Comparison of ENCODE assay signal across 15 mouse cellular contexts in genomic region chr15:100766826-100767225, GRCm38 (mm10).
"Had no signal": no experiment of that assay in that cellular context is flagged by ENCODE, and none has a peak within 500 bp of the region (broad histone marks: within the 10 kb centered on the region; RNA-seq: fewer than 3 reads in every experiment).

No protein-coding gene starts in this region.

- H3K27ac ChIP-seq: hindbrain, embryonic 15.5 days; limb, embryonic 10.5 days; liver, embryonic 15.5 days; midbrain, embryonic 10.5 days; midbrain, embryonic 15.5 days; neural tube, embryonic 13.5 days; stomach, embryonic 15.5 days had no signal

- ATAC-seq: inflammation-experienced regulatory T-cells, adult 6 months; intestine, postnatal 0 days; midbrain, embryonic 15.5 days had no signal

- H3K27me3 ChIP-seq: hindbrain, embryonic 15.5 days; midbrain, embryonic 15.5 days; neural tube, embryonic 13.5 days; stomach, embryonic 15.5 days had no signal

- H3K4me3 ChIP-seq: hindbrain, embryonic 15.5 days; limb, embryonic 10.5 days; liver, embryonic 15.5 days; midbrain, embryonic 10.5 days; midbrain, embryonic 15.5 days; neural tube, embryonic 13.5 days; stomach, embryonic 15.5 days had no signal

- H3K9me3 ChIP-seq: hindbrain, embryonic 15.5 days; limb, embryonic 10.5 days; liver, embryonic 15.5 days; midbrain, embryonic 10.5 days; midbrain, embryonic 15.5 days; neural tube, embryonic 13.5 days; stomach, embryonic 15.5 days had no signal

- H3K4me2 ChIP-seq: hindbrain, embryonic 15.5 days; liver, embryonic 11.5 days; liver, embryonic 15.5 days; midbrain, embryonic 15.5 days; neural tube, embryonic 13.5 days; stomach, embryonic 15.5 days had no signal

- H3K9ac ChIP-seq: hindbrain, embryonic 15.5 days; liver, embryonic 15.5 days; midbrain, embryonic 15.5 days; neural tube, embryonic 13.5 days; stomach, embryonic 15.5 days had no signal

- H3K36me3 ChIP-seq: limb, embryonic 10.5 days; liver, embryonic 15.5 days; stomach, embryonic 15.5 days had no signal

- DNase-seq: kidney, adult 8-10 months; kidney, postnatal 25 days; retina, postnatal 1 day; right cerebral cortex, postnatal 14 days; thymus, postnatal 14 days had no signal
